Mouse (Mus musculus): Measurements from ENCODE around the gene Cpne4. TPM values are rescaled to one million over a fixed set of nuclear protein-coding genes. Genes with fewer than 3 reads are reported as not detected.

Gene Cpne4
- polyA plus RNA-seq, 1 experiment from 2014 or later, result 0.10 TPM

- Histone ChIP-seq H3K4me1 (ENCODE audit: insufficient read depth, low read length) (peaks cover 4% of the 10 kb centered on the region), H3K9me3 (ENCODE audit: low read length) (no peaks in the 10 kb centered on the region), H3K4me3 (ENCODE audit: low read length) (no peak overlapping the region), H3K4me2 (replicated peaks; ENCODE audit: low read depth, low read length) (no peak overlapping the region), H3K36me3 (ENCODE audit: insufficient read depth, low read length) (no peaks in the 10 kb centered on the region), H3K9ac (replicated peaks; ENCODE audit: low read length) (no peak overlapping the region), H3K27me3 (ENCODE audit: insufficient read depth, low read length) (no peaks in the 10 kb centered on the region), H3K27ac (ENCODE audit: low read length) (no peak overlapping the region)
- no peak for ATAC-seq (ENCODE audit: low FRiP score, low TSS enrichment)
- WGBS, result 46% methylated on average over 2 of the region's 2 CpGs
Observed at GRCm38 (mm10) chr9:105049636-105050035, 502.6 kb downstream of the Cpne4 start.

DNA sequence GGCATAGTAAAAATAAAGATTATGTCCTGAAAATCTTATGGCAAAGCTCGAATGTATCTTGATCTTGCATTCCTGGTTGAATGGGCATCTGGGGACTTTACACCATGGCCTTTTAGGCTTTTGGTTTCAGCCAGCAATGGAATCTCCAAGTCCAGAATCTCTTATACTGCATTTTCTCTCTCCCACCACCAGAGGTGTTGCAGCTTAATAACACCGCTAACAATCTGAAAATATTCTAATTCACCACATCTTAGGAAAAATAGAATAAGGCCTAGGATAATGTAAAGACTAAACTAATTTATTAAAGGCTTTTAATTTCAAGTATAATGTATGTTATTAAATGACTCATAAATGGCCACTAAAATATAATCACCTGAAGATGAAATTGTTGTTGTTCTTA, 503.2 kb downstream of the Cpne4 start:
- Histone ChIP-seq H3K36me3 (ENCODE audit: insufficient read depth, low read length) (no peaks in the 10 kb centered on the region), H3K9ac (replicated peaks; ENCODE audit: low read length) (no peak overlapping the region), H3K27ac (ENCODE audit: low read length) (no peak overlapping the region), H3K9me3 (ENCODE audit: low read length) (no peaks in the 10 kb centered on the region), H3K4me2 (replicated peaks; ENCODE audit: low read depth, low read length) (no peak overlapping the region), H3K4me3 (ENCODE audit: low read length) (no peak overlapping the region), H3K27me3 (ENCODE audit: insufficient read depth, low read length) (no peaks in the 10 kb centered on the region), H3K4me1 (ENCODE audit: insufficient read depth, low read length) (peaks cover 4% of the 10 kb centered on the region)
- WGBS, result 54% methylated on average over 2 of the region's 2 CpGs
- ATAC-seq (ENCODE audit: low FRiP score, low TSS enrichment), result no peak

DNA sequence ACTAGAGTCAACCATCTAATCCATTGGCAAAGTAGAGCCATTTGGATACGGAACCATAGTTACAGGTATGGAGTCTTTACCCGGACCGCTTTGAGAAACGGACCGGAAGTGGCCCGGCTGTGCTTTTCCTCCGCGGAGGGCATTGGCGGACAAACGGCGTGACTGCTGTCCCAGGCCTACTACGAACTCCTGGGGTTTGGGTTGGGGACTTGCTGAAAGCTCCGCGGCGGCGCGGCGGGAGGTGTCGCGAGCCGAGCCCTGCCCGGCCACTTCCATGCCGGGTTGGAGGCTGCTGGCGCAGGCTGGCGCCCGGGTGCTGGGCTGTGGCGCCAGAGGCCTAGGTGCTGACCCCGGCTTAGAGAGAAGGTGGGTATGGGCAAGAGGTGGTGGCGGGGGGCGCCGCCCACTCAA, 506.1 kb downstream of the Cpne4 start, which contains the start of gene Mrpl3:
TSS of gene Mrpl3 (plus strand) at position 93 of the 411 bp plus-strand sequence.
- no peaks in the 10 kb centered on the region for H3K27me3 ChIP-seq (ENCODE audit: insufficient read depth, low read length)
- peaks cover 25% of the 10 kb centered on the region for H3K36me3 ChIP-seq (ENCODE audit: insufficient read depth, low read length)
- H3K4me1 ChIP-seq (ENCODE audit: insufficient read depth, low read length), result peaks cover 4% of the 10 kb centered on the region
- peak within 1 kb of the TSS; percentile 66 for H3K4me2 ChIP-seq (replicated peaks; ENCODE audit: low read depth, low read length)
- ATAC-seq (ENCODE audit: low FRiP score, low TSS enrichment), result peak; percentile 84; the same call in 1 of the 2 replicates
- H3K9me3 ChIP-seq (ENCODE audit: low read length), result no peaks in the 10 kb centered on the region
- H3K4me3 ChIP-seq (ENCODE audit: low read length), result peak within 1 kb of the TSS; percentile 60
- H3K27ac ChIP-seq (ENCODE audit: low read length), result peak within 1 kb of the TSS; percentile 8; the same call in 1 of the 2 replicates
- WGBS, result under 1% methylated on average over 31 of the region's 31 CpGs
- peak within 1 kb of the TSS; percentile 78 for H3K9ac ChIP-seq (replicated peaks; ENCODE audit: low read length)

- Histone ChIP-seq H3K4me2 (replicated peaks; ENCODE audit: low read depth, low read length) (peak overlapping the region; percentile 66), H3K9me3 (ENCODE audit: low read length) (no peaks in the 10 kb centered on the region), H3K27ac (ENCODE audit: low read length) (0 out of 2 replicates have a peak overlapping the region, but pooled peaks have one; percentile 8), H3K9ac (replicated peaks; ENCODE audit: low read length) (peak overlapping the region; percentile 78), H3K27me3 (ENCODE audit: insufficient read depth, low read length) (no peaks in the 10 kb centered on the region), H3K4me1 (ENCODE audit: insufficient read depth, low read length) (peaks cover 4% of the 10 kb centered on the region), H3K36me3 (ENCODE audit: insufficient read depth, low read length) (peaks cover 31% of the 10 kb centered on the region), H3K4me3 (ENCODE audit: low read length) (peak overlapping the region; percentile 60)
- no peak for ATAC-seq (ENCODE audit: low FRiP score, low TSS enrichment)
- WGBS, result 49% methylated on average over 4 of the region's 4 CpGs
Observed at GRCm38 (mm10) chr9:105053812-105054211, 506.7 kb downstream of the Cpne4 start.

GRCm38 (mm10) chr9:105069106-105069505, 522.0 kb downstream of the Cpne4 start:
- no peak for ATAC-seq (ENCODE audit: low FRiP score, low TSS enrichment)
- no peak overlapping the region for H3K27ac ChIP-seq (ENCODE audit: low read length)
- H3K4me1 ChIP-seq (ENCODE audit: insufficient read depth, low read length), result no peaks in the 10 kb centered on the region
- 84% methylated on average over 10 of the region's 10 CpGs for WGBS
- H3K36me3 ChIP-seq (ENCODE audit: insufficient read depth, low read length), result peaks cover 47% of the 10 kb centered on the region
- no peak overlapping the region for H3K9ac ChIP-seq (replicated peaks; ENCODE audit: low read length)
- H3K4me2 ChIP-seq (replicated peaks; ENCODE audit: low read depth, low read length), result no peak overlapping the region
- no peaks in the 10 kb centered on the region for H3K27me3 ChIP-seq (ENCODE audit: insufficient read depth, low read length)
- H3K4me3 ChIP-seq (ENCODE audit: low read length), result no peak overlapping the region
- no peaks in the 10 kb centered on the region for H3K9me3 ChIP-seq (ENCODE audit: low read length)

DNA sequence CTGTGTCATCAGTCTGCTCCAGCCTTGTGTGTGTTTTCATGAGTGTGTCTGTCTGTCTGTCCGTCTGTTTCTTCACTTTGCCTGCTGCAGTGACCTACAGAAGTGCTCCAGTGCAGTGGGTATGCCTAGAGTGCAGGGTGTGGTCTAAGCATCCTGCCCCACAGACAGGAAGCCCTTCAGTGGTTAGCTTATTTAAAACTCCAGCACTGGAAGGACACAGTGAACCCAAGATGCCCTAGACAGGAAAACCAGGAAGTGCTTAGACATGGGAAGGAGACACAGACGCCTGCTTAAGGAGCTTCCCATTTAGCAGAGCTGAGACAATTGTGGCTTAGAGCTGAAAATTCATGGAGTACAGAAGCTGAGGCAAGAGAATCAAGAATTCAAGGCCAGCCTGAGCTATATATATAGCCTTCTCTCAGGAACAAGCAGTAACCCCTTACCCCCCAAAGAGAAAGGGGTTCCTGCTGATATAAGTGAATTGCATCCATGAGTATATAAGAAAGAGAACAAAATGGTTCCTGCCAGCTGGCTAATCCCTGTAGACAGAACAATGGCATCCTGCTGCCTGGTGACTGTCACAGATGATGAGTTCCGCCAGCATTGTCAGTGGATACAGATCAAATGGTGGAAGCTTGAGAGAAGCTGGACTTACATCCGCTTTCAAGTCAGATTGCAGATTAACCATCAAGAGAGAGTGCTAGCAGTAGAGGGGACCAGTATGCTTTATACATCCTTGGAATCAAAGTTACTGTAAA, 526.1 kb downstream of the Cpne4 start:
- no peak overlapping the region for H3K4me3 ChIP-seq (ENCODE audit: low read length)
- H3K4me2 ChIP-seq (replicated peaks; ENCODE audit: low read depth, low read length), result no peak overlapping the region
- H3K36me3 ChIP-seq (ENCODE audit: insufficient read depth, low read length), result peaks cover 42% of the 10 kb centered on the region
- 84% methylated on average over 4 of the region's 4 CpGs for WGBS
- no peaks in the 10 kb centered on the region for H3K27me3 ChIP-seq (ENCODE audit: insufficient read depth, low read length)
- no peak overlapping the region for H3K27ac ChIP-seq (ENCODE audit: low read length)
- no peaks in the 10 kb centered on the region for H3K4me1 ChIP-seq (ENCODE audit: insufficient read depth, low read length)
- H3K9me3 ChIP-seq (ENCODE audit: low read length), result no peaks in the 10 kb centered on the region
- no peak overlapping the region for H3K9ac ChIP-seq (replicated peaks; ENCODE audit: low read length)
- ATAC-seq (ENCODE audit: low FRiP score, low TSS enrichment), result no peak

GRCm38 (mm10) chr9:105074851-105075250, 527.8 kb downstream of the Cpne4 start:
- no peak for ATAC-seq (ENCODE audit: low FRiP score, low TSS enrichment)
- Histone ChIP-seq H3K9me3 (ENCODE audit: low read length) (no peaks in the 10 kb centered on the region), H3K9ac (replicated peaks; ENCODE audit: low read length) (no peak overlapping the region), H3K36me3 (ENCODE audit: insufficient read depth, low read length) (peaks cover 46% of the 10 kb centered on the region), H3K4me3 (ENCODE audit: low read length) (no peak overlapping the region), H3K27ac (ENCODE audit: low read length) (no peak overlapping the region), H3K4me1 (ENCODE audit: insufficient read depth, low read length) (no peaks in the 10 kb centered on the region), H3K4me2 (replicated peaks; ENCODE audit: low read depth, low read length) (no peak overlapping the region), H3K27me3 (ENCODE audit: insufficient read depth, low read length) (no peaks in the 10 kb centered on the region)
- 91% methylated on average over 8 of the region's 8 CpGs for WGBS

- H3K36me3 ChIP-seq (ENCODE audit: insufficient read depth, low read length), result peaks cover 36% of the 10 kb centered on the region
Observed at GRCm38 (mm10) chr9:105076756-105077424, 529.8 kb downstream of the Cpne4 start.

DNA sequence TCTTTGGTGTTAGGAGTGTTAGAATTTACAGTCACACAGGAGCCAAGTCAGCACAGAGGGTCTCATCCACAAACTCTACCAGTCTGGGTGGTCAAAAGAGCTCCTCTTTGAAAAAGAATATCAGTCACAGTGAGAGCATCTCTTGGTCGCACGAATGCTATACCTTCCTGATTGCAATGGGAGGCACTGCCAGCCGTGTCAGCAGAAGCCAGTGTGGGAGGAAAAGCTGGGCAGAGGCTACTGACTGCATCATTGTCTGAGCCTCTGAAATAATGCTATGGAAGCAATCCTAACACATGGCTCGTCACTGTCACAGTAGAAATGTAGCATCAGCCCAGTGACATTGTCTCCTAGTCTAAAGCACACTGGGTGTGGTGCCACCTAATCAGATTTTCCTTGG, 531.4 kb downstream of the Cpne4 start:
- no peak for ATAC-seq (ENCODE audit: low FRiP score, low TSS enrichment)
- Histone ChIP-seq H3K27me3 (ENCODE audit: insufficient read depth, low read length) (no peaks in the 10 kb centered on the region), H3K4me2 (replicated peaks; ENCODE audit: low read depth, low read length) (no peak overlapping the region), H3K4me3 (ENCODE audit: low read length) (no peak overlapping the region), H3K9ac (replicated peaks; ENCODE audit: low read length) (no peak overlapping the region), H3K9me3 (ENCODE audit: low read length) (no peaks in the 10 kb centered on the region), H3K36me3 (ENCODE audit: insufficient read depth, low read length) (peaks cover 27% of the 10 kb centered on the region), H3K27ac (ENCODE audit: low read length) (no peak overlapping the region), H3K4me1 (ENCODE audit: insufficient read depth, low read length) (no peaks in the 10 kb centered on the region)
- WGBS, result 84% methylated on average over 4 of the region's 4 CpGs

More at GRCm38 (mm10) chr9:105076756-105077424, 529.8 kb downstream of the Cpne4 start:
- no peak overlapping the region for H3K4me2 ChIP-seq (replicated peaks; ENCODE audit: low read depth, low read length)
- ATAC-seq (ENCODE audit: low FRiP score, low TSS enrichment), result no peak
- no peak overlapping the region for H3K9ac ChIP-seq (replicated peaks; ENCODE audit: low read length)
- H3K4me3 ChIP-seq (ENCODE audit: low read length), result no peak overlapping the region
- H3K27ac ChIP-seq (ENCODE audit: low read length), result no peak overlapping the region
- H3K9me3 ChIP-seq (ENCODE audit: low read length), result no peaks in the 10 kb centered on the region
- no peaks in the 10 kb centered on the region for H3K27me3 ChIP-seq (ENCODE audit: insufficient read depth, low read length)
- no peaks in the 10 kb centered on the region for H3K4me1 ChIP-seq (ENCODE audit: insufficient read depth, low read length)
- 91% methylated on average over 13 of the region's 13 CpGs for WGBS

GRCm38 (mm10) chr9:105080246-105080645, 533.2 kb downstream of the Cpne4 start:
- WGBS, result 91% methylated on average over 3 of the region's 3 CpGs

More at GRCm38 (mm10) chr9:105080246-105080645, 533.2 kb downstream of the Cpne4 start:
- no peak for ATAC-seq (ENCODE audit: low FRiP score, low TSS enrichment)
- Histone ChIP-seq H3K4me1 (ENCODE audit: insufficient read depth, low read length) (no peaks in the 10 kb centered on the region), H3K4me3 (ENCODE audit: low read length) (no peak overlapping the region), H3K27me3 (ENCODE audit: insufficient read depth, low read length) (no peaks in the 10 kb centered on the region), H3K9ac (replicated peaks; ENCODE audit: low read length) (no peak overlapping the region), H3K9me3 (ENCODE audit: low read length) (no peaks in the 10 kb centered on the region), H3K36me3 (ENCODE audit: insufficient read depth, low read length) (peaks cover 13% of the 10 kb centered on the region), H3K4me2 (replicated peaks; ENCODE audit: low read depth, low read length) (no peak overlapping the region), H3K27ac (ENCODE audit: low read length) (no peak overlapping the region)
